Mouse (Mus musculus) naive thymus-derived CD4-positive, alpha-beta T cell, adult 2 months (primary cell): ENCODE data around the gene Vmn1r86.
"Not testable (repeated sequence)": the region's sequence is repeated elsewhere in the genome, so short reads cannot be mapped to it uniquely, and the experiment has no call there.

Experiments used
- DNase-seq: peaks from one replicate; pipeline ENCODE4 v3.0.0-alpha.2; 2011; ENCODE audit warnings: low read depth

Vmn1r86 gene

DNA sequence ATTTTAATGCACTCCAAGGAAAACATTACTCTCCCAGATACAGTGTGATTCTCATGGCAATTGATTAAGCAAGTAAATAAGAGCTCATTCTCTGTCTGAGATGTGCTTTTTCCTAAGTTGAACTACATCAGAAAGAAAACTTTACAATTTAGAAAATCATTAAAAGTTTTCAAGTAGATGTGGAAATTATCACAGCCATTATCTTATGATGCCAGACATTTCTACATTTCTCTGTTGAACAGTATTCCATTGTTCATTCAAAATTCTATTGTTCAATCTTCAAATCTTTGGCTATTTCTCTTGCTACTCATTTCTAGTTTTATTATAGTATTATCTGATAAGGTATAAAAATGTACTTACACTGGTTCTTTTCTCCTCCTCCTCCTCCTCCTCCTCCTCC is at the start of gene Vmn1r86:
Vmn1r86 (minus strand) TSS at position 101 of the 400 bp plus-strand sequence.
- no peak for DNase-seq

- DNase-seq = no peak
Measured at GRCm38 (mm10) chr7:13159268-13159667, 39.6 kb upstream of the Vmn1r86 start, which contains the start of gene Vmn1r88. TSS of gene Vmn1r88 (plus strand) at chr7:13159568.

- no peak for DNase-seq
Measured at GRCm38 (mm10) chr7:13140057-13140456, 20.3 kb upstream of the Vmn1r86 start, which contains the start of gene Vmn1r87. TSS of gene Vmn1r87 (minus strand) at chr7:13140157.

GRCm38 (mm10) chr7:13137340-13137739 is 17.6 kb upstream of the Vmn1r86 start:
- DNase-seq = no peak

DNA sequence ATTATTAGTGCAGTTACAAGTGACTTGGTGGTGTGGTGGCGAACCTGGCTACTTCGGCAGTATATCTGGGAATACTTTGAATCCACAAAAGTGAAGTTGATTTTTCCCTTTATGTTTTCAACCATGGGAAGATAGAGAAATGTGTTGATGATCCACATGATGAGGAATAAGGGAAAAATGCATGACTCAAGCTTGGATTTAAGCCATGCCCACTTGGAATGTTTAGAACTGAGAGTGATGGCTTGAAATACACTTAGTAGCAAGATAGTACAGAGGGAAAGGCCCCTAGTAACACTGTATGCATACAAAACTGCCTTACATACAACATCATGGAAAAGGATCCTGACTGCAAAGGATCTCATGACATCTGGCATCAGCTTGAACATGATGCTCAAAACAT is 12.1 kb upstream of the Vmn1r86 start:
- no peak for DNase-seq

GRCm38 (mm10) chr7:13123554-13124153 is 3.9 kb upstream of the Vmn1r86 start:
- not testable (repeated sequence) for DNase-seq

GRCm38 (mm10) chr7:13095073-13095472 is 24.6 kb downstream of the Vmn1r86 start, which contains the start of gene Vmn1r85:
TSS of gene Vmn1r85 (minus strand) at chr7:13095173.
- no peak for DNase-seq

DNA sequence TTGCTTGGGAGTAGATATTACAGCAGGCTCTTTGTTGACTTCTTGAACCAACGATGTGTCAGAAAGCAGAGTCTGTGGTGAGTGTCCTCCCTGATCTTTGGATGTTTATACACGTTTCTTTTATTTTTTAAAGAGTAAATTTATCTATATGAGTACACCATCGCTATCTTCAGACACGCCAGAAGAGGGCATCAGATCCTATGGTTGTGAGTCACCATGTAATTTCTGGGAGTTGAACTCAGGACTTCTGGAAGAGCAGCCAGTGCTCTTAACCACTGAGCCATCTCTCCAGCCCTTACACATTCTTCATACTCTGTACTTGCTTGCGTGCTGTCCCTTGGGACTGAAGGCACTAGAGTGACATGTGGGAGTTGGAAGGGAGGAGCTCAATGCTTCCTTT is 47.4 kb downstream of the Vmn1r86 start:
- DNase-seq = no peak

DNA sequence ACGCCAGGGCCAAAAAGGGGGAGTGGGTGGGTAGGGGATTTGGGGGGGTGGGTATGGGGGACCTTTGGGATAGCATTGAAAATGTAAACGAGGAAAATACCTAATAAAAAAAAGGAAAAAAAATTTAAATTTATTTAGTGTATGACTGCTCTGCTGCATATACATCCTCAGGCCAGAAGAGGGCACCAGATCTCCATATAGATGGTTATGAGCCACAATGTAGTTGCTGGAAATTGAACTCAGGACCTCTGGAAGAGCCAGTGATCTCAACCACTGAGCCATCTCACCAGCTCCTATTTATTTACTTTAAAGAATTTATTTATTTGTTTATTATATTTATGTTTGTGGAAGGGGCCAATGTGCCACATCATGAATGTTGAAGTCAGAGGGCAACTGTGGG is 56.3 kb downstream of the Vmn1r86 start:
- DNase-seq = peak; percentile 55

- no peak for DNase-seq
Measured at GRCm38 (mm10) chr7:13059536-13059935, 60.2 kb downstream of the Vmn1r86 start.

GRCm38 (mm10) chr7:13056913-13057700 is 62.6 kb downstream of the Vmn1r86 start:
- DNase-seq = no peak

GRCm38 (mm10) chr7:13054287-13055010 is 65.3 kb downstream of the Vmn1r86 start, which contains the start of gene Mzf1:
TSS of gene Mzf1 (minus strand) at chr7:13054764.
- DNase-seq = peak; percentile 97

GRCm38 (mm10) chr7:13053961-13054286 is 65.8 kb downstream of the Vmn1r86 start:
- DNase-seq = no peak

DNA sequence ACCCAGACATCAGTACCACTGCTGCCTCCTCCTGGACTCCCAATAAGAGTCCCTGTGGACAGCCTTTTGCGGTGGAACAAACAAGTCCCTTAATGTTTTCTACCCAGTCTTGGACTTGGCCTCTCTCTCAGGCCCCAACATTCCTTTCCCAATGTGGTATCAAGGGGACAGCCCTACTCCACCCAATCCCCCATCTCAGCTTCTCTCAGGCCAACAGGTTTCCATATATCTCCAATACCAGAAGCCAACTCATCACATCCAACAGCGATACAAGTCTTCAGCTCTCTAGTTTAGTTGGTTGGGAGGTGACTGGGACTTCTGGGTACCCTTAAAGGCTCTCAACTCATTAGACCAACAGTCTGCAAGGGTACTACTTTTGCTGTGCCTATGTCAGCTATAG is 66.2 kb downstream of the Vmn1r86 start:
- no peak for DNase-seq

DNA sequence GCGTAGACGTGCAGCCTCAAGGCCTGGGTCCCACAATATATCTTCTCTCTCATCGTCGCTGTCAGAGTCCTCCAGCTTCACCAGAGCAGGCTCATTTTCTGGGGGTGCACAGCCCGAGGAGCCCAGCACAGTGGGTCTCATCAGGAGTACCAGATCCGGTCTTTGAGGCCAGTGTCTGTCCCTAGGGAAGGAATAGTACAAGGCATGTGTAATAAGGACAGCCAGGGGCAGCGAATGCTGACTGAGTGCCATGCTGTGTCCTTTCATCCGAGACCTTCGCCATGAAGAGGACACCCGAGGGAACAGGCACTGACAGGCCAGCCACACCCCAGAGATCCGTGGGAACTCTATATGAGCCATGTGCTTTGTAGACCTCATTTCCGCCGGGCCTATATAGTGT is 66.7 kb downstream of the Vmn1r86 start:
- DNase-seq = no peak
